Mouse (Mus musculus): ENCODE measurements at regions not wholly inside any gene's neighbourhood (a gene's known extent, or its start where the extent isn't known, plus 50 kb on each side); places are given as distances from the start of the nearest gene placed in this dataset.

- no peak for DNase-seq
These were observed 570.2 kb upstream of the Gm10306 start for GRCm38 (mm10) chr4:93986189-93986588.

- DNase-seq = no peak
These were observed 566.0 kb upstream of the Gm10306 start for GRCm38 (mm10) chr4:93990273-93990869.

- no peak for DNase-seq
These were observed 550.5 kb upstream of the Gm10306 start for GRCm38 (mm10) chr4:94005818-94006217.

GRCm38 (mm10) chr4:94007088-94007768 is 549.1 kb upstream of the Gm10306 start:
- peak; percentile 35 for DNase-seq

GRCm38 (mm10) chr4:94015713-94016112 is 540.6 kb upstream of the Gm10306 start:
- no peak for DNase-seq

- no peak for DNase-seq
These were observed 538.6 kb upstream of the Gm10306 start for GRCm38 (mm10) chr4:94017702-94018101.

- no peak for DNase-seq
These were observed 506.6 kb upstream of the Gm10306 start for GRCm38 (mm10) chr4:94049629-94050310.

- no peak for DNase-seq
These were observed 503.8 kb upstream of the Gm10306 start for GRCm38 (mm10) chr4:94052249-94053162.

GRCm38 (mm10) chr4:94073178-94073870 is 483.0 kb upstream of the Gm10306 start:
- no peak for DNase-seq

- no peak for DNase-seq
These were observed 473.5 kb upstream of the Gm10306 start for GRCm38 (mm10) chr4:94082839-94083238.

- DNase-seq = no peak
These were observed 462.0 kb upstream of the Gm10306 start for GRCm38 (mm10) chr4:94094379-94094778.

GRCm38 (mm10) chr4:94106941-94107340 is 449.4 kb upstream of the Gm10306 start:
- no peak for DNase-seq

- DNase-seq = no peak
These were observed 439.5 kb upstream of the Gm10306 start for GRCm38 (mm10) chr4:94116881-94117280.

GRCm38 (mm10) chr4:94124177-94124576 is 432.2 kb upstream of the Gm10306 start:
- peak; percentile 1 for DNase-seq

- no peak for DNase-seq
These were observed 418.4 kb upstream of the Gm10306 start for GRCm38 (mm10) chr4:94137921-94138320.

- peak; percentile 2 for DNase-seq
These were observed 411.2 kb upstream of the Gm10306 start for GRCm38 (mm10) chr4:94144901-94145801.

GRCm38 (mm10) chr4:94147964-94148533 is 408.3 kb upstream of the Gm10306 start:
- DNase-seq = no peak

GRCm38 (mm10) chr4:94149056-94149455 is 407.3 kb upstream of the Gm10306 start:
- no peak for DNase-seq

GRCm38 (mm10) chr4:94160620-94161019 is 395.7 kb upstream of the Gm10306 start:
- no peak for DNase-seq

GRCm38 (mm10) chr4:94173096-94173495 is 383.2 kb upstream of the Gm10306 start:
- DNase-seq = no peak

GRCm38 (mm10) chr4:94186997-94187396 is 369.3 kb upstream of the Gm10306 start:
- no peak for DNase-seq

Data from lung, postnatal 10 days (tissue).